Mouse (Mus musculus) hindlimb bud, embryonic 11.5 days (tissue): ENCODE measurements around the gene Zdbf2.

Experiments
- DNase-seq: peaks from one replicate; pipeline ENCODE4 v3.0.0-alpha.2; 2012; ENCODE audit warnings: low read depth, low spot score; ENCODE audit errors: extremely low spot score

Zdbf2 gene

GRCm38 (mm10) chr1:63272741-63273338, at the start of gene Zdbf2:
Zdbf2 (plus strand) TSS chr1:63273265.
- DNase-seq: no peak

DNA sequence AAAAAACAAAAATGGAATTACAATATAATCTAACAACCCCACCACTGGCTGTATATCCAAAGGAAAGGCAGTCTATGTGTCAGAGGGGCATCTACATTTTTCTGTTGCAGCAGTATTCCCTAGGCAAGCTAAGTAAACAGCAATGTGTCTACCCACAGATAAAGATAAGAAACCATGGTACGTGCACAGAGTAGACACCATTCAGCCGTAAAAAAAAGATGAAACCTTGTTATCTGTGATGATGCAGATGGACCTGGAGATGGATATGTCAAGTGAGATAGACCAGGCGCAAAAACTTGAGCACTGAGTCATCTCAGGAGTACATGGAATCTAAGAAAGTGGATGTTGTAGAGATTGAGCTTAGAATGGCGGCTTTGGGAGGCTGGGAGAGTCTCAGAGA, 48.1 kb upstream of the Zdbf2 start:
- DNase-seq: no peak

- DNase-seq: no peak
These were observed 47.2 kb upstream of the Zdbf2 start for GRCm38 (mm10) chr1:63225890-63226289.

- no peak for DNase-seq
These were observed 45.8 kb upstream of the Zdbf2 start for GRCm38 (mm10) chr1:63227241-63227640.

- DNase-seq: no peak
These were observed 35.7 kb upstream of the Zdbf2 start for GRCm38 (mm10) chr1:63237371-63237770.

DNA sequence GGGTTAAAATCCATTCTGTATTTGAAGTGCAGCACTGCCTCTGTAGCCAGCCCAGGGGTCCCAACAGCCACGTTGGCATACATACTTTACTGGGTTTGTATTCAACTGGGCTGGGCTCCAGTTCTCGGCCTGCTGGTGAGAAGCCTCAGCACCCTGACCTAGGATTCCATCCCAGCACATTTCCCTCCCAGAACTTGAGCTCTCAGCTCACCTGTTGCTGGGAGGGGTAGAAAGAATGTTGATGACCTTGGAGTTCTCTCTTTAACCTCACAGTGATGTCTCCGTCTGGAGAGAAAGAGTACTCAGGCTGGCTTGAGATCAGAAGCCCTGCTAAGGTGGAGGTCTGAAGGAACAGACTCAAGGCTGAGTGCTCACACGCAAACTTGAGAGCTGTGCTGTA, 33.8 kb upstream of the Zdbf2 start:
- no peak for DNase-seq

DNA sequence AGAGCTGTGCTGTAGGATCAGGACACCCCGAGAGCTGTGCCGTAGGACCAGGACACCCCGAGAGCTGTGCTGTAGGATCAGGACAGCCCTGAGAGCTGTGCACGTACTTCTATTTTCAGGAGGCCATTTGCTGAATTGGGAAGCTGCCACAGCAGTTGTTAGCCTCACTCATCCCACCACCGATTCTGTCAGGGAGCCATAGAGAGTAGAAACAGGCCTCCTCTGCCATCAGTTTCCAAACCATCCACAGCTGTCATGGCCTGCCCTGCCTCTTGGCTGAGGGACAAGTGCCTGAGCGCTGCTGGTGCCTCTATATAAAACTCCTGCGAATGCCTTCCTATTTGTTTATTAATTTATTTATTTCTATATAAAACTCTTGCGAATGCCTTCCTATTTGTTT, 33.3 kb upstream of the Zdbf2 start:
- DNase-seq: no peak

DNA sequence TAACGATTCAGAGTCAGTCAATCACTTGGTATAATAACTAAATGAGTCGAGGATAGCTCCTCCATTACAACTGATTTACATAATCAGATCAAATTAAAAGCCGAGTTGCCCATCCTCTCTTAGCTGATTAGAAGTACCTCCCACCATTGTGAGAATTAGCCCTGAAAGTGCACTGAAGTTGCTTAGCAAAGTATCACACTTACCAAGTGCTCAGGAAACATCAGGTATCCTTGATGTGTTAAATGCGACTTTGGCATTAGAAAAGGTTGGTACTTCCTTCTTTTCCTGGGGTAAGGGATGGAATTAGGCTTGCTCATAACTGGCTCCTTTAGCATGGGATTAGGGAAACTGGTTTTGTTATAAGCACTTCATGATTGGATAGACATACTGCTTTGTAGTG, 29.2 kb upstream of the Zdbf2 start:
- no peak for DNase-seq

GRCm38 (mm10) chr1:63246862-63247521, 26.1 kb upstream of the Zdbf2 start:
- peak; percentile 81 for DNase-seq

DNA sequence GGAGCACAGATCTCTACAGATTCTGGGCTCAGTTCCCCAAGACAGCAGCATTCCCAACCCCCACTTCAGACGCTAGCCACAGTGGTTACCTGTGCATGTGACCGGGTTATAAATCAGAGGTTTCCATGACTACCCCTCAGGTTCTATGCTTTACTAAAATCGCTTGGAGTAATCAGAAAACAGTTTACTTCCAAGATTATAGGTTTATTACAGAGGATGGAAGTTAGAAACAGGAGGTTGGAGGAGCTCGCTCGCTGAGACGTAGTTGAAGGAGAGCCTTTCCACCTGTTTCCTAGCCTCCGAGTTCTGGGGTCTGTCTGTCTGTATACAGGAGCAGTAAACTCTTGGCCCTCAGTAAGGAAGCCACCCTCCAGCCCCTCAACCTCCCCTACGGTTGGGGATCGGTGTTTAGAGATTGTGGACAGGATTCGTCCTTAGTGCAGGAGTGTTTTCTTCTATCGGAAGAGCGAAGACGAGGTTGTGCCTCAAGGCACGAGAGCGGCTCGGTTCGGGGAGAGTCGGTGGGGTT, 25.2 kb upstream of the Zdbf2 start:
- DNase-seq: no peak

DNA sequence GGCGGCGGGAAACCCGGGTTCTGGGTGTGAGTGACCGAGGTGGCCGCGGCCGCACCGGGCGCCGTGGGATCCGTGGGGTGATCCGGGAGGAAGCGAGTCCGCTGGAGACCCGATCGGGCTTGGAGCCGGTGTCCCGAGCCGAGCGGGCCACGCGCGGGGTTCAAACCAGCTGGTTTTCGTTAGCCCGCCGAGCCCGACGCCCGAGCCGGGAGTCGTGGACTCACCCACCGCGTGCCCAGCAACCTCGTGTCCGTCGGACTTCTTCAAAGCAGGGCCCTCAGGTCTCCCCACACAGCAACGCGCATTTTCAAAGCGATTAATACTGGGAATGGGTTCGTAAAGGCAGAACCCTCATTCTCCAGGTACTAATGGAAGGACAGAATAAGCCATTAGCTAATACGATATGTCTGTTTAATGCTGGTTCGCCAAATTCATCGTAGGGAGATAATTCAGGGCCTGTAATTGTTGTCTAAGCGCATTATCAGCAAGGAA, 24.7 kb upstream of the Zdbf2 start:
- no peak for DNase-seq

- DNase-seq: no peak
These were observed 23.8 kb upstream of the Zdbf2 start for GRCm38 (mm10) chr1:63249261-63249660.

GRCm38 (mm10) chr1:63252351-63253209, 20.5 kb upstream of the Zdbf2 start:
- no peak for DNase-seq

- DNase-seq: no peak
These were observed 19.8 kb upstream of the Zdbf2 start for GRCm38 (mm10) chr1:63253291-63253690.

DNA sequence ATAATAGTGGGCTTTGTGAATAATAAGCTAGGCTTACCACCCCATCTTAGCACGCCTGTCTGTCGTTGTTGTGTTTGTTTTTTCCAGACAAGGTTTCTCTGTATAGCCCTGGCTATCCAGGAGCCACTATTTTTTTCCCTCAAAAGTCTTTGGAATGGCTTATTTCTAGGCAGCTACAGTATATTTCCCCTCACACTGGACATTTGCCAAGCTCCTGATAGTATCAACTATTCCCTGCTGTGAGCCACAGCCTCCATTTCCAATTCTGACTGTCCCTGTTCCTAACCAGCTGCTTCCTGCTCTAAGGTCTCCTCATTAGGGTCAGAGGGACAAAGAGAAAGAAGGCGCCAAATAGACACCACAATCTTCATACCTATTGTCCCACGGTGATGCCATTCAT, 18.0 kb upstream of the Zdbf2 start:
- no peak for DNase-seq

- DNase-seq: no peak
These were observed 17.0 kb upstream of the Zdbf2 start for GRCm38 (mm10) chr1:63256083-63256482.

- no peak for DNase-seq
These were observed 14.6 kb upstream of the Zdbf2 start for GRCm38 (mm10) chr1:63258501-63258900.

- no peak for DNase-seq
These were observed 13.7 kb upstream of the Zdbf2 start for GRCm38 (mm10) chr1:63259271-63259830.

DNA sequence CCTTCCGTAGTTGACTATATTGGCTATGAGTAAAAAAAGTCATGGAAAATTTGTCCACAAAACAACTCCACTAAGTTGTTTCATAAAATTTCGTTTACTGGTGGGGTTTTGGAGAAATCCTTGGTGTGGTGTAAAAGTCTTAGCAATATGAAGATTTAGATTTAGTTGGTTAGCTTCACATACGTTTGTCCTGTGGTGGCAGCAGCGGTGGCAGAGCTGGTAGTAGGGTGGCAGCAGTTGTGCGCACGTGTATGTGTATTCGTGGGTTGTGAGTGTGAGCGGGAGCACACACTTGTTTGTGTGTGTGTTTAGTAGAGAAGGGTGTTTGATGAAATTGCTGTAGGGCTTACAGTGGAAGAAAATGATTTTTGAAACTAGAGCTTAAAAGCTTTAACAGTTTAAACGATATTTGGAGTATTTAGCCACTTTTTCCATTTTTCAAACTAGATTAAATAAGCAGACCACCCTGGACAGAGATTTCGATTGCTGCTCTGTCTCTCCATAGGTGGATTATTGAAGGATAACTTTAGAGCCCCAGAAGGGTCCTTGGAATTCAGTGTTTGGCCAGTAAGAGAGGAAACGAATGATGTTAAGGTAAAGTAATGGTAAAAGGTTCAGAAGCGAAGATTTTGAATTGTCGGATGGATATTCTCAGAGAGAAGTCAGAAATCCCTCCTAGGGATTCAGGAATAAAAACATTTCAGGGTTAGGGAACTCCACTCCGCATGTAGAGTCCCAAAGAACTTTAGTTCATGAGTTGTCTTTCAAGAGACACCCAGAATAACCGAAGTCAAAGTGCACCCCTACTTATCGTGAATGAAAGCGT, 12.9 kb upstream of the Zdbf2 start:
- no peak for DNase-seq

DNA sequence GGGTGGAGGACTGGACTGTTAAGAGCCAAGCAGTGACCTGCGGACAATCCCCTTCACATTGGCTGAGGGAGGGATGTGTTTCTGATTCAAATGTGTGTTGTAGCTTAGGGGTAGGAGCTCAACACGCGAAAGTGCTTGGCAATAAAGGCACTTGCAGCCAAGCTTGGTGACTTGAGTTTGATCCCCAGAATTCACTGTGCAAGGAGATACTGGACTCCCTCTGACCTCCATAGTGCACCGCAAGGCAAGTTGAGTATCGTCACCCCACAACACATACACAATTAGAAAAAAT, 12.4 kb upstream of the Zdbf2 start:
- no peak for DNase-seq
